Mouse (Mus musculus): ENCODE measurements around the gene Jade1. TPM values are rescaled to one million over a fixed set of nuclear protein-coding genes. Genes with fewer than 3 reads are reported as not detected.

The Jade1 gene
- total RNA-seq, 2 experiments from 2014 or later, result 34.4 to 35.9 TPM

GRCm38 (mm10) chr3:41613706-41614105 lies 58.2 kb downstream of the Jade1 start:
- Histone ChIP-seq H3K4me3 (no peak overlapping the region), H3K27ac (peak overlapping the region; percentile 46; the same call in 1 of the 2 replicates)
- no peak for TF ChIP-seq CTCF (conservative IDR thresholded peaks at IDR 0.05)
- peak; percentile 30 to 36 for DNase-seq (ENCODE audit: low spot score in 2 of 2)

- no peak for TF ChIP-seq CTCF (conservative IDR thresholded peaks at IDR 0.05)
- H3K4me3 ChIP-seq, result no peak overlapping the region
- no peak for DNase-seq (ENCODE audit: low spot score in 2 of 2)
- H3K27ac ChIP-seq, result no peak overlapping the region
Measured at GRCm38 (mm10) chr3:41614230-41614985, 58.9 kb downstream of the Jade1 start.

GRCm38 (mm10) chr3:41618036-41618435 lies 62.5 kb downstream of the Jade1 start:
- no peak overlapping the region for H3K4me3 ChIP-seq
- no peak for DNase-seq (ENCODE audit: low spot score in 2 of 2)
- no peak overlapping the region for H3K27ac ChIP-seq
- TF ChIP-seq CTCF (conservative IDR thresholded peaks at IDR 0.05), result no peak

GRCm38 (mm10) chr3:41618488-41618887 lies 63.0 kb downstream of the Jade1 start:
- H3K27ac ChIP-seq, result no peak overlapping the region
- H3K4me3 ChIP-seq, result no peak overlapping the region
- no peak for TF ChIP-seq CTCF (conservative IDR thresholded peaks at IDR 0.05)
- DNase-seq (ENCODE audit: low spot score in 2 of 2), result peak in 1 of 2 experiments; percentile 34

GRCm38 (mm10) chr3:41620971-41621370 lies 65.4 kb downstream of the Jade1 start:
- TF ChIP-seq CTCF (conservative IDR thresholded peaks at IDR 0.05), result no peak
- H3K4me3 ChIP-seq, result no peak overlapping the region
- H3K27ac ChIP-seq, result no peak overlapping the region
- no peak for DNase-seq (ENCODE audit: low spot score in 2 of 2)

GRCm38 (mm10) chr3:41655642-41656041 lies 100.1 kb downstream of the Jade1 start:
- TF ChIP-seq CTCF (conservative IDR thresholded peaks at IDR 0.05), result peak; percentile 55
- Histone ChIP-seq H3K4me3 (no peak overlapping the region), H3K27ac (no peak overlapping the region)
- DNase-seq (ENCODE audit: low spot score in 2 of 2), result no peak

Other genes with a start within 250 kb of the Jade1 start
- 10 to 100 TPM; 17.0 to 19.3 TPM for gene Sclt1, start 186.8 kb downstream of the Jade1 start, total RNA-seq (2021)
- gene D3Ertd751e, start 186.9 kb downstream of the Jade1 start, total RNA-seq (2021), result 10 to 100 TPM in 1 of 2 experiments, 1 to 10 TPM in 1; 9.6 to 13.4 TPM